Mouse (Mus musculus) yolk sac, embryonic 10.5 days (tissue): ENCODE data around the gene Hist1h2bq.

Source experiments
- DNase-seq: peaks from one replicate; pipeline ENCODE4 v3.0.0-alpha.2; 2017; ENCODE audit warnings: low spot score

Gene Hist1h2bq

GRCm38 (mm10) chr13:21787760-21788593, 22.0 kb downstream of the Hist1h2bq start:
- peak; percentile 26 for DNase-seq

- peak; percentile 96 for DNase-seq
Observed at GRCm38 (mm10) chr13:21786899-21787629, 22.9 kb downstream of the Hist1h2bq start, which contains the start of the genes Hist1h2an and Hist1h2bp. TSS of gene Hist1h2an (minus strand) at chr13:21787218. TSS of gene Hist1h2bp (plus strand) at chr13:21787461.

- peak; percentile 53 for DNase-seq
Observed at GRCm38 (mm10) chr13:21786189-21786898, 23.7 kb downstream of the Hist1h2bq start.

DNA sequence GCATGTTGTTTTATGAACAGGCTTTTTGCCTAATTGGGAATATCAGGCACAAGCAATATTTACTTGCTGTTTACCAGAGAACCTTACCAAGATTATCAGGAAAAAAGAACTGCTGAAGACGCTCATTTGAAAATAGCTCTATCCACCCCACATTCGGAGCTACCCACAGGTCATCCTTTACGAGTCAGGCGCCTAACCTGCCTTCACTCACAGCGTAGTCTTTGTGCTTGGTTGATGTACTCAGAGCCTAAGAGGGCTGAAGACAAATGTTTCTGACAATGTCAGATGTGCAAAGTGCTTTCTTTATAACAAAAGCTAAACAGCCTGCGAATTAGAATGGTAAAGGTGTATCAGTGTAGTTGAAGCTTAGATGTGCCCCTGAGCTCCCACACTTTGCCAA, 25.7 kb downstream of the Hist1h2bq start:
- peak; percentile 11 for DNase-seq

DNA sequence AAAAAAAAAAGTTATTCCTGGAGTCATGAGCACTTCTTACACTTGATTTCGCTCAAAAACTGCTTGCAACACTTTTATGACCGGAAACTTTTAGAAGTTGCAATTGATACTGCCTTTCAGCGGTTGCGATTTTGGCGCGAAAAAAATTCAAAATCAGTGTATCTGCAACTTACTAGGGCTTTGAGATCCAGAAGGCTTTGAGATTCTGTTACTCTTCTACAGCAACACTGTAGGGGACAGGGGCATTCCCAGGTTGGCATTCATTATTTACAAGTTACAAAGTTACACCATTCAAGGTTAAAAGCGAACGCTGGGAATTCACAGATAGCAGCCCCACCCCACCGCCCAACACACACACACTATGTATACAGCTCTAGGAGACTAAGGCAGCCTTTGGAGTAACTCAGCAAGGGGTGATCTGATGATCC, 26.2 kb downstream of the Hist1h2bq start:
- peak; percentile 73 for DNase-seq

- peak; percentile 89 for DNase-seq
Observed at GRCm38 (mm10) chr13:21783255-21783617, 26.8 kb downstream of the Hist1h2bq start, which contains the start of gene Hist1h3i. TSS of gene Hist1h3i (minus strand) at chr13:21783370.

DNA sequence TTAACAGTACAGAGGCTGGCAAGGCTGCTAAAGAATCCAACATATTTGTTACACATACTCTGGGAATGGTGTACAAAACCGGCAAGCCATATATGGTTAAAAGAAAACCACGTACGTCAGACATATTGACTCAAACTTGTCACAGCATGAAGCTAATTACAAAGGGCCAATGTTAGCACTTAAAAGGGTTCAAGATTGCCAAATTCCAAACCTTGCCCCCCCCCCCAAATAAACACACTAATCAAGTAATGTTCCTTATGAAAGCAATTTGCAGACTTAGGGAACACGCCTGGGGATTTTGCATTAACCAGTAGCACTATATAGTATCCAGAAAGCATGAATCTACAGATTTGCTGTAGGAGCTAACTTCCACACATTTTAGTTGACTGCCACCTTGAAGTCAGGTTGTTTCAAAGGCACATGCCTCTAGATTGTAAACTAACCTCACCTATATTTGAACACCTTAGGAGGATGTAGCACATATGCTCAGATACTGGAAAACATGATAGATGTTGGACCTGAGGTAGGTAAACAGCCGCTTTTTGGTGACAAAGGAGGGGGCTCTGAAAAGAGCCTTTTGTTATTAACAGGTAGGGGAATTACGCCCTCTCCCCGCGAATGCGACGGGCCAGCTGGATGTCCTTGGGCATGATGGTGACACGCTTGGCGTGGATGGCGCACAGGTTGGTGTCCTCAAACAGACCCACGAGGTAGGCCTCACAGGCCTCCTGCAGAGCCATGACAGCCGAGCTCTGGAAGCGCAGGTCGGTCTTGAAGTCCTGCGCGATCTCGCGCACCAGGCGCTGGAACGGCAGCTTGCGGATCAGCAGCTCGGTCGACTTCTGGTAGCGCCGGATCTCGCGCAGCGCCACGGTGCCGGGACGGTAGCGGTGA, 27.4 kb downstream of the Hist1h2bq start:
- peak; percentile 71 for DNase-seq

- no peak for DNase-seq
Observed at GRCm38 (mm10) chr13:21781639-21782038, 28.4 kb downstream of the Hist1h2bq start.

- DNase-seq, result no peak
Observed at GRCm38 (mm10) chr13:21781021-21781555, 28.9 kb downstream of the Hist1h2bq start.

DNA sequence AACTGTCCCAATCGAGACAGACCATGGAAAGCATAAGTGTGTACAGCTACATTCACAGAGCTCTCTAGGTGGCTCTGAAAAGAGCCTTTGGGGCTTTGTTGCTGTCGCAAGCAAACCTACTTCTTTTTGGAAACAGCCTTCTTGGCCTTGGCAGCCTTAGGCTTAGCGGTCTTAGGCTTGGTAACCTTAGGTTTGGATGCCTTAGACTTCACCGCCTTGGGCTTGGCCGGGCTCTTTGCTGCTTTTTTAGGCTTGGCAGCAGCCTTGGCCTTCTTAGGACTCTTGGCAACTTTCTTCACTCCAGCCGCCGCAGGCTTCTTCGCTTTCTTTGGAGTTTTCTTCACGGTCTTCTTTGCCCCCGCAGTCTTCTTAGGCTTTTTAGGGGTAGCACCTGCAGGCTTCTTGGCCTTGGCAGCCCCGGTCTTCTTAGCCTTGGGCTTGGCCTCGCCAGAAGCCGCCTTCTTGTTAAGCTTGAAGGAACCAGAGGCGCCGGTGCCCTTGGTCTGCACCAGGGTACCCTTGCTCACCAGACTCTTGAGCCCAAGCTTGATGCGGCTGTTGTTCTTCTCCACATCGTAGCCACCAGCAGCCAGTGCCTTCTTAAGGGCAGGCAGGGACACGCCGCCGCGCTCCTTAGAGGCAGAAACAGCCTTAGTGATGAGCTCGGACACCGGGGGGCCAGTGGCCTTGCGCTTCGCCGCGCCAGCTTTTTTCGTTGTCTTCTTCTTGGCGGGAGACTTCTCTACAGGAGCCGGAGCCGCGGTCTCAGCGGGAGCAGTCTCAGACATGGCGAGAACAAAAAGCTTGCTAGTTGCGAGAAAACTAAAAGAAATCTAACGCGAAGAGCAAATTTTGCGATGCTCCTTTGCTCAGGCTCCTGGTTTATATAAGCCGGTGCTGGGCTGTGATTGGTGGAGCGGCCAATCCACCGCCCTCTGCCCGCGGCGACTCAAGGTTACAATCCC, 29.9 kb downstream of the Hist1h2bq start, which contains the start of gene Hist1h1b:
TSS of gene Hist1h1b (minus strand) at position 859 of the 965 bp plus-strand sequence.
- DNase-seq, result peak; percentile 90

DNA sequence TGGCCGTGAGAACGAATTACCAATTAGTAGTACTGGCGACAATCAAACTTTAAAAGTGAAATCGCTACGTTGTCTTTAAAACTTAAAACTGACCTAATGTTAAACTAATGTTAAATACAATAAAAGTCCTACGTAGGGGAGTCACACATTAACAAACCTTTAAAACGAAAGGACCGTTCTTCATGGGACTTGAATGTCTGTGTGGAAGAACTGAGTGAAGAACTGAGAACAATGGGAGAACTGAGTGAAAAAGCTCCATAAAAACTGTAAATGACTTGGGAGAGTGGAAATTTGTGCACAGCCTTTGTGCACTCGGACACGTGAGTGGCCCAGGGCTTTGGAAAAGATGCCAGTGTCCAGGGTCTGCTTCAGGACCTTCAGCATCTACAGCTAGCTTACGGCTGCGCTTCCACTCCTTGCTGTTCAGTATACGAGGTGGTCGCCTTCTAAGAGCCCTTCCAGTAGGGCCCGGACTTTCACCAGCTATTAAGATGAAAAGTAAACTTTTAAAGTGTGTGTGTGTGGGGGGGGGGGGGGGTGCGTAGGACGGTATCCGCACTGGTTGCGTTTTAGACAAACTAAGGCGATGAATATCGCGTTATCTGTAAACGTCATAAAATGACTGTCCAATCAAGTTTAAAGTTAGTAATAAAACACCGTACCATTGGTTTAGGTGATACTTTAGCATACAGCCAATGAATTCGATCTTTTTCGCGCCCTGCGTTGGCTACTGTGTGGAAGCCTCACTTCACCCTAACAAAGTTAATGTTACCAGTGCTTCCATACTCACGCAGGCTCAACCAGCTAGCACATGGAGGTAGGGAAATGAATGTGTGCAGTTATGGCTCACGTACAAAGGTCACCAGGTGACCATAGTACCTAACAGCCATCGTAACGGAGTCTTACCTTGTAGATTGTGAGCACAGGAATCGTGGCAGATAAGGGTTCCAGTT, 30.9 kb downstream of the Hist1h2bq start:
- peak; percentile 85 for DNase-seq
